Mouse (Mus musculus) liver, adult 2 months (tissue): Measurements from ENCODE around the gene Cog8.

Experiments used
- CTCF ChIP-seq: fragments of 200-500 bp; IDR thresholded peaks from 2 replicates; pipeline ENCODE4 v1.5.1; 2011; ENCODE audit warnings: low read depth, low read length, control low read depth
- POLR2A ChIP-seq: fragments of 200-500 bp; IDR thresholded peaks from 2 replicates; pipeline ENCODE4 v1.6.1; 2011; ENCODE audit warnings: low read length, control low read depth; ENCODE audit not compliant: insufficient read depth; ENCODE audit errors: extremely low read depth

DNA sequence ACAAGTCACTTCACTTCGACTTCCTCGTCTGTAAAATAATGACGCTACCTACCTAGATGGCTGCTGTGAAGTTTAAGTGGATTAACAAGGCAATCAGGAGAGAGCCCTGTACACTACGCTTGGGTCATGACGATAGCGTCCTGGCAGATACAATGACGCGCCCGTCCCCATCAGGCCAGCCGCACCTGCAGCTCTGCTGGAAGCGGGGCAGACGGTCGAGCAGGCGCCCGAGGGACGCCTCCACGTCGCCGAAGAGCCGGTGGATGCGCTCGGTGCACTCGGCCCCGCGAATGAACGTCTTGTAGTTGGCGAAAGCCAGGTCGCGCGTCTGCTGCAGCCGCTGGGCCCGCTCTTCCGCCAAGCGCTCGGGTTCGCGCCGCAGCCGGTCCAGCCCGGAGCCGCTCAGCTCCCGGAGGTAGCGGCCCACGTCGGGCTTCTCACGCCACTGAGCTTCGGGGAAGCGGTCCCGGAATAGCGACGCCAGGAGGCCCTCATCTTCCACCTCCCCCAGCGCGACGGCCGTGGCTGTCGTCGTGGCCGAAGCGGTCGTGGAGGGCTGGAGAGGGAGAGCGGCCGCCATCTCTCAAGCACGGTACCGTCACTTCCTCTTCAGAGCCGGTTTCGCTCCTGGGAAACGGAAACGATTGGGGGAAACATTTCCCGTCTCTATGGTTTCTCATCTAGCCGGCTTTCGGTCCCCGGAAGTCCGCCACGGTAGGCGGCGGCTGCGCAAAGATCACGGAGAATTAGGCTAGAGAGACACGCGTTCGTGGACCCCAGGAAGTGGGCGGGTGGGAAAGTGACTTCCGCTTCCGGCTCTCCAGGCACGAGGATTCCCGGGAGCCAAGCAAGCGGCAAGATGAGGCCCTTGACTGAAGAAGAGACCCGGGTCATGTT is at the start of gene Cog8, which contains the start of gene Nip7:
- peak; percentile 49; the same call in 1 of the 2 replicates for TF ChIP-seq POLR2A
- no peak for TF ChIP-seq CTCF
